Mouse (Mus musculus) CH12.LX (cell line): ENCODE measurements at regions not wholly inside any gene's neighbourhood (a gene's known extent, or its start where the extent isn't known, plus 50 kb on each side); places are given as distances from the start of the nearest gene placed in this dataset.

Source experiments
- DNase-seq: peaks from one replicate; pipeline ENCODE4 v3.0.0-alpha.2; 2013; ENCODE audit errors: extremely low read depth
- H3K27ac ChIP-seq: 2 replicates; pipeline ENCODE4 v1.5.1; 2012; ENCODE audit warnings: low read depth, mild to moderate bottlenecking, control low read depth, moderate library complexity; ENCODE audit not compliant: insufficient read depth
- H3K27me3 ChIP-seq: replicated peaks from 2 replicates; pipeline ENCODE3; 2012; ENCODE audit warnings: inconsistent platforms
- H3K36me3 ChIP-seq, 2 experiments: replicated peaks in 1 of 2; 2 replicates each; pipeline versions ENCODE3 to v1.6.1; 2012; ENCODE audit warnings: inconsistent platforms in 1 of 2, low read length in 1 of 2, mild to moderate bottlenecking in 1 of 2, mixed read lengths in 1 of 2, moderate library complexity in 1 of 2; ENCODE audit not compliant: control insufficient read depth in 1 of 2, insufficient read depth in 1 of 2
- H3K4me1 ChIP-seq, 2 experiments: 2 replicates each; pipeline ENCODE4 v1.6.1; 2012; ENCODE audit warnings: inconsistent platforms in 1 of 2, moderate library complexity in 1 of 2; ENCODE audit not compliant: insufficient read depth in 2 of 2, control insufficient read depth in 1 of 2
- H3K4me2 ChIP-seq: 2 replicates; pipeline ENCODE4 v1.6.1; 2012; ENCODE audit warnings: low read depth, mild to moderate bottlenecking, control low read depth; ENCODE audit not compliant: poor library complexity, insufficient read depth, severe bottlenecking
- H3K4me3 ChIP-seq, 3 experiments: fragments of 150-350 bp in 1 of 3; sonication (generic) in 1 of 3; replicated peaks in 1 of 3; 2 replicates each; pipeline versions ENCODE3 to v1.5.1; 2011 to 2012; ENCODE audit warnings: low read depth in 2 of 3, low read length in 2 of 3, mild to moderate bottlenecking in 2 of 3, moderate library complexity in 2 of 3, control low read depth in 1 of 3, improper control_type of control experiment in 1 of 3, inconsistent platforms in 1 of 3, mixed read lengths in 1 of 3; ENCODE audit not compliant: poor library complexity in 1 of 3
- H3K79me2 ChIP-seq: replicated peaks from 2 replicates; pipeline ENCODE4 v1.6.1; 2012; ENCODE audit warnings: mild to moderate bottlenecking, moderate library complexity; ENCODE audit not compliant: control insufficient read depth, poor library complexity, insufficient read depth, severe bottlenecking; ENCODE audit errors: extremely low read depth
- H3K9ac ChIP-seq: 2 replicates; pipeline ENCODE4 v1.6.1; 2012; ENCODE audit warnings: low read depth, mild to moderate bottlenecking, control low read depth, moderate library complexity; ENCODE audit not compliant: insufficient read depth
- H3K9me3 ChIP-seq: replicated peaks from 2 replicates; pipeline ENCODE3; 2012; ENCODE audit warnings: low read length, inconsistent platforms, mixed read lengths
- CHD1 ChIP-seq: IDR thresholded peaks from 2 replicates; pipeline ENCODE4 v1.6.1; 2012; ENCODE audit warnings: low read depth, low read length, improper control_type of control experiment, inconsistent platforms
- ELF1 ChIP-seq: IDR thresholded peaks from 2 replicates; pipeline ENCODE4 v1.6.1; 2014; ENCODE audit warnings: low read depth, mild to moderate bottlenecking, inconsistent platforms, low read length, improper control_type of control experiment
- EP300 ChIP-seq: IDR thresholded peaks from 2 replicates; pipeline ENCODE4 v1.6.1; 2011; ENCODE audit warnings: low read length, improper control_type of control experiment
- GABPA ChIP-seq: IDR thresholded peaks from 2 replicates; pipeline ENCODE4 v1.6.1; 2012; ENCODE audit warnings: low read depth, low read length, improper control_type of control experiment, inconsistent platforms; ENCODE audit not compliant: insufficient replicate concordance
- HCFC1 ChIP-seq: IDR thresholded peaks from 2 replicates; pipeline ENCODE4 v1.6.1; 2012; ENCODE audit warnings: low read depth, mild to moderate bottlenecking, inconsistent platforms, low read length, improper control_type of control experiment
- IRF4 ChIP-seq: IDR thresholded peaks from 2 replicates; pipeline ENCODE4 v1.6.1; 2014; ENCODE audit warnings: low read depth, mild to moderate bottlenecking, inconsistent platforms, low read length, improper control_type of control experiment
- JUN ChIP-seq: IDR thresholded peaks from 2 replicates; pipeline ENCODE4 v1.6.1; 2011; ENCODE audit warnings: low read depth, mild to moderate bottlenecking, low read length, improper control_type of control experiment, moderate library complexity; ENCODE audit not compliant: insufficient read depth
- JUND ChIP-seq: conservative IDR thresholded peaks from 2 replicates; pipeline ENCODE4 v1.6.1; 2011; ENCODE audit warnings: low read depth, low read length, improper control_type of control experiment
- MAX ChIP-seq: IDR thresholded peaks from 2 replicates; pipeline ENCODE4 v1.6.1; 2011; ENCODE audit warnings: low read length, improper control_type of control experiment
- MAZ ChIP-seq: IDR thresholded peaks from 2 replicates; pipeline ENCODE4 v1.6.1; 2012; ENCODE audit warnings: low read depth, mild to moderate bottlenecking, inconsistent platforms, low read length, improper control_type of control experiment, moderate library complexity
- MEF2A ChIP-seq: IDR thresholded peaks from 2 replicates; pipeline ENCODE4 v1.6.1; 2014; ENCODE audit warnings: low read depth, mild to moderate bottlenecking, inconsistent platforms, low read length, improper control_type of control experiment, borderline replicate concordance
- MXI1 ChIP-seq: IDR thresholded peaks from 2 replicates; pipeline ENCODE4 v1.6.1; 2011; ENCODE audit warnings: mild to moderate bottlenecking, low read depth, low read length, improper control_type of control experiment
- MYC ChIP-seq: IDR thresholded peaks from 2 replicates; pipeline ENCODE4 v1.6.1; 2011; ENCODE audit warnings: low read depth, mild to moderate bottlenecking, improper control_type of control experiment, low read length
- NELFE ChIP-seq: IDR thresholded peaks from 2 replicates; pipeline ENCODE4 v1.6.1; 2011; ENCODE audit warnings: low read depth, low read length, improper control_type of control experiment
- NRF1 ChIP-seq: IDR thresholded peaks from 2 replicates; pipeline ENCODE4 v1.6.1; 2014; ENCODE audit warnings: low read depth, mild to moderate bottlenecking, inconsistent platforms, low read length, improper control_type of control experiment, moderate library complexity
- POLR2A ChIP-seq: IDR thresholded peaks from 2 replicates; pipeline ENCODE4 v1.6.1; 2011; ENCODE audit warnings: low read depth, mild to moderate bottlenecking, improper control_type of control experiment, low read length
- POLR2AphosphoS2 ChIP-seq: IDR thresholded peaks from 2 replicates; pipeline ENCODE4 v1.6.1; 2011; ENCODE audit warnings: low read depth, low read length, improper control_type of control experiment
- RAD21 ChIP-seq: IDR thresholded peaks from 2 replicates; pipeline ENCODE4 v1.6.1; 2011; ENCODE audit warnings: low read depth, mild to moderate bottlenecking, low read length, improper control_type of control experiment, moderate library complexity
- RCOR1 ChIP-seq: conservative IDR thresholded peaks from 2 replicates; pipeline ENCODE4 v1.6.1; 2012; ENCODE audit warnings: low read depth, mild to moderate bottlenecking, inconsistent platforms, low read length, improper control_type of control experiment
- SIN3A ChIP-seq: IDR thresholded peaks from 2 replicates; pipeline ENCODE4 v1.6.1; 2012; ENCODE audit warnings: low read length, improper control_type of control experiment, inconsistent platforms
- TCF12 ChIP-seq: IDR thresholded peaks from 2 replicates; pipeline ENCODE4 v1.6.1; 2014; ENCODE audit warnings: low read depth, mild to moderate bottlenecking, inconsistent platforms, low read length, improper control_type of control experiment
- USF1 ChIP-seq: IDR thresholded peaks from 2 replicates; pipeline ENCODE4 v1.6.1; 2014; ENCODE audit warnings: low read depth, mild to moderate bottlenecking, inconsistent platforms, low read length, improper control_type of control experiment
- USF2 ChIP-seq: conservative IDR thresholded peaks from 2 replicates; pipeline ENCODE4 v1.6.1; 2011; ENCODE audit warnings: low read depth, low read length, improper control_type of control experiment
- ZC3H11A ChIP-seq: IDR thresholded peaks from 2 replicates; pipeline ENCODE4 v1.6.1; 2012; ENCODE audit warnings: low read depth, mild to moderate bottlenecking, inconsistent platforms, low read length, improper control_type of control experiment
- ZKSCAN1 ChIP-seq: IDR thresholded peaks from 2 replicates; pipeline ENCODE4 v1.6.1; 2012; ENCODE audit warnings: low read depth, inconsistent platforms, low read length, improper control_type of control experiment, borderline replicate concordance
- ZMIZ1 ChIP-seq: IDR thresholded peaks from 2 replicates; pipeline ENCODE4 v1.6.1; 2012; ENCODE audit warnings: low read depth, mild to moderate bottlenecking, inconsistent platforms, low read length, improper control_type of control experiment
- ZNF384 ChIP-seq: IDR thresholded peaks from 2 replicates; pipeline ENCODE4 v1.6.1; 2012; ENCODE audit warnings: low read depth, low read length, improper control_type of control experiment, inconsistent platforms
- dilution Hi-C: fragments of 300-500 bp; cut with MboI; formaldehyde crosslinking; loops from 2 replicates; pipeline ENCODE4 v1.14.3; 2020; ENCODE audit warnings: low sequenced_read_pairs; ENCODE audit not compliant: extremely low pct_unique_long_range_greater_than_20kb, extremely low pct_ligation_motif_present
- in situ Hi-C: fragments of 300-500 bp; cut with MboI; formaldehyde crosslinking; loops from 3 replicates; pipeline ENCODE4 v1.14.3; 2019; ENCODE audit warnings: low sequenced_read_pairs, low pct_ligation_motif_present, low pct_unique_long_range_greater_than_20kb, mixed read lengths

GRCm38 (mm10) chr17:81302490-81302889, 139.1 kb upstream of the Gm11096 start:
- no peak for DNase-seq
- Histone ChIP-seq H3K4me1 (no peaks in the 10 kb centered on the region), H3K79me2 (no peaks in the 10 kb centered on the region), H3K4me3 (no peak overlapping the region), H3K36me3 (no peaks in the 10 kb centered on the region), H3K9ac (no peak overlapping the region), H3K27ac (no peak overlapping the region), H3K27me3 (no peaks in the 10 kb centered on the region), H3K9me3 (peaks cover 39% of the 10 kb centered on the region), H3K4me2 (no peak overlapping the region)
- TF ChIP-seq NELFE (no peak), IRF4 (no peak), JUND (no peak), MEF2A (no peak), NRF1 (no peak), MYC (no peak), JUN (no peak), USF1 (no peak), ZKSCAN1 (no peak), POLR2AphosphoS2 (no peak), MAX (no peak), SIN3A (no peak), GABPA (no peak), CHD1 (no peak), USF2 (no peak)
- dilution Hi-C loops (no loop called here), in situ Hi-C loops (no loop called here)

- Histone ChIP-seq H3K27me3 (no peaks in the 10 kb centered on the region), H3K4me3 (no peak overlapping the region), H3K4me2 (no peak overlapping the region), H3K9ac (no peak overlapping the region), H3K9me3 (peaks cover 42% of the 10 kb centered on the region), H3K4me1 (no peaks in the 10 kb centered on the region), H3K36me3 (no peaks in the 10 kb centered on the region), H3K79me2 (no peaks in the 10 kb centered on the region), H3K27ac (no peak overlapping the region)
- in situ Hi-C loops (no loop called here), dilution Hi-C loops (no loop called here)
- no peak for DNase-seq
- TF ChIP-seq ZKSCAN1 (no peak), NELFE (no peak), TCF12 (no peak), MAX (no peak), IRF4 (no peak), MYC (no peak), MXI1 (no peak), ZMIZ1 (no peak), HCFC1 (no peak), RCOR1 (no peak), EP300 (no peak), ZNF384 (no peak), USF1 (no peak), ZC3H11A (no peak), ELF1 (no peak), MAZ (no peak), SIN3A (no peak), POLR2A (no peak), RAD21 (no peak)
Measured at GRCm38 (mm10) chr17:81291829-81292228, 149.7 kb upstream of the Gm11096 start.
